Mouse (Mus musculus) MEL (cell line): ENCODE results near the gene Slc16a6.

Experiments
- CTCF ChIP-seq, 3 experiments: IDR thresholded peaks in 2 of 3; conservative IDR thresholded peaks in 1 of 3; 2 replicates each; pipeline ENCODE4 v1.5.1; 2011 to 2012; ENCODE audit warnings: low read length in 3 of 3, low read depth in 2 of 3, mild to moderate bottlenecking in 2 of 3, improper control_type of control experiment in 1 of 3, inconsistent platforms in 1 of 3, mixed read lengths in 1 of 3, moderate library complexity in 1 of 3; ENCODE audit not compliant: control insufficient read depth in 1 of 3, insufficient read depth in 1 of 3, poor library complexity in 1 of 3, severe bottlenecking in 1 of 3
- EP300 ChIP-seq, 2 experiments: IDR thresholded peaks; 2 replicates each; pipeline ENCODE4 v1.6.1; 2011; ENCODE audit warnings: improper control_type of control experiment in 2 of 2, low read length in 2 of 2, low read depth in 1 of 2, mild to moderate bottlenecking in 1 of 2
- JUND ChIP-seq: IDR thresholded peaks from 2 replicates; pipeline ENCODE4 v1.6.1; 2011; ENCODE audit warnings: low read depth, mild to moderate bottlenecking, improper control_type of control experiment, low read length
- MAX ChIP-seq: IDR thresholded peaks from 2 replicates; pipeline ENCODE4 v1.6.1; 2011; ENCODE audit warnings: low read length, improper control_type of control experiment
- POLR2A ChIP-seq, 2 experiments: IDR thresholded peaks; 2 replicates each; pipeline ENCODE4 v1.6.1; 2011 to 2012; ENCODE audit warnings: low read length in 2 of 2, mild to moderate bottlenecking in 2 of 2, control low read depth in 1 of 2, improper control_type of control experiment in 1 of 2, low read depth in 1 of 2, moderate library complexity in 1 of 2; ENCODE audit not compliant: control insufficient read depth in 1 of 2, insufficient read depth in 1 of 2, poor library complexity in 1 of 2
- SIN3A ChIP-seq: IDR thresholded peaks from 2 replicates; pipeline ENCODE4 v1.6.1; 2012; ENCODE audit warnings: low read length, improper control_type of control experiment, inconsistent platforms
- TAL1 ChIP-seq: IDR thresholded peaks from 2 replicates; pipeline ENCODE4 v1.6.1; 2012; ENCODE audit warnings: mild to moderate bottlenecking, inconsistent platforms, low read length, moderate library complexity, mixed read lengths

DNA sequence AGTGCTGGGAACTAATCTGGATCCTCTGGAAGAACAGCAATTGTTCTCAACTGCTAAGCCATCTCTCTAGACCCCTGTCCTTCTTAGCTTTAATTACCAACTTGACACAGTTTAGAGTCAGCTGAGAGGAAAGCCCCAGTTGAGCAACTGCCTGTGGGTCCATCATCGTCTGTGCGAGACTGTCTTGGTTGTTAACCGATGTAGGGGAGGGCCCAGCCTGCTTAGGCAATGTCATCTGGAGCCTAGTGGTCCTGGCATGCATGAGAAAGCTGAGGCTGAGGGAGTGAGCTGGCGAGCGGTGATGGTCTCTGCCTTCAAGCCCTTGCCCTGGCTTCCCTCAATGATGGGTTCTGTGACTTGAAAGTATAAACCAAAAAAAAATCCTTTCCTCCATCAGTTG is 58.6 kb downstream of the Slc16a6 start:
- no peak for TF ChIP-seq TAL1
- no peak for TF ChIP-seq POLR2A (IDR thresholded peaks at IDR 0.05; ENCODE audit: control insufficient read depth in 1 of 2, insufficient read depth in 1 of 2, low read depth in 1 of 2, low read length in 2 of 2, poor library complexity in 1 of 2)
- no peak for TF ChIP-seq SIN3A
- TF ChIP-seq JUND: no peak
- TF ChIP-seq CTCF (IDR thresholded peaks at IDR 0.05 in 2 of 3, conservative IDR thresholded peaks at IDR 0.05 in 1 of 3; ENCODE audit: control insufficient read depth in 1 of 3, insufficient read depth in 1 of 3, low read depth in 2 of 3, low read length in 3 of 3, poor library complexity in 1 of 3, severe bottlenecking in 1 of 3): no peak
- TF ChIP-seq MAX: no peak
- TF ChIP-seq EP300 (IDR thresholded peaks at IDR 0.05; ENCODE audit: low read depth in 1 of 2, low read length in 2 of 2): no peak
